Mouse (Mus musculus) intestine, postnatal 0 days (tissue): ENCODE data around the gene Sys1. TPM values are rescaled to one million over a fixed set of nuclear protein-coding genes. Genes with fewer than 3 reads are reported as not detected.

Experiments used
- ATAC-seq: fragments of 200-750 bp; cut with Nextera tagmentation; 2 replicates; pipeline ENCODE4 v1.8.0; 2017; ENCODE audit warnings: mild to moderate bottlenecking, moderate TSS enrichment, moderate library complexity
- H3K27ac ChIP-seq: fragments of 300-500 bp; sonication (generic); 2 replicates; pipeline ENCODE4 v1.5.1; 2014; ENCODE audit warnings: mild to moderate bottlenecking, low read depth, low read length, moderate library complexity
- H3K27me3 ChIP-seq: fragments of 300-500 bp; sonication (generic); replicated peaks from 2 replicates; pipeline ENCODE4 v1.6.1; 2014; ENCODE audit warnings: low read length, mixed read lengths; ENCODE audit not compliant: control insufficient read depth, insufficient read depth
- H3K36me3 ChIP-seq: fragments of 300-500 bp; sonication (generic); 2 replicates; pipeline ENCODE4 v1.6.1; 2014; ENCODE audit warnings: mild to moderate bottlenecking, moderate library complexity; ENCODE audit not compliant: control insufficient read depth, insufficient read depth
- H3K4me1 ChIP-seq: fragments of 300-500 bp; sonication (generic); replicated peaks from 2 replicates; pipeline ENCODE4 v1.6.1; 2014; ENCODE audit warnings: antibody characterized with exemption, low read length, mixed read lengths; ENCODE audit not compliant: control insufficient read depth, insufficient read depth
- H3K4me2 ChIP-seq: fragments of 300-500 bp; sonication (generic); replicated peaks from 2 replicates; pipeline ENCODE4 v1.6.1; 2014; ENCODE audit warnings: low read depth, mild to moderate bottlenecking, moderate library complexity
- H3K4me3 ChIP-seq: fragments of 300-500 bp; sonication (generic); 2 replicates; pipeline ENCODE4 v1.5.1; 2014; ENCODE audit warnings: low read depth, low read length
- H3K9ac ChIP-seq: fragments of 300-500 bp; sonication (generic); 2 replicates; pipeline ENCODE4 v1.6.1; 2014; ENCODE audit warnings: mild to moderate bottlenecking, low read depth, low read length
- H3K9me3 ChIP-seq: fragments of 300-500 bp; sonication (generic); 2 replicates; pipeline ENCODE4 v1.6.1; 2016; ENCODE audit warnings: mixed run types; ENCODE audit not compliant: control insufficient read depth
- CTCF ChIP-seq: sonication (generic); IDR thresholded peaks from 2 replicates; pipeline ENCODE4 v1.5.1; 2016; ENCODE audit warnings: low read depth, mild to moderate bottlenecking, control low read depth, antibody characterized with exemption, moderate library complexity
- WGBS: fragments of 180-500 bp; shearing (Covaris S2); extraction: QIAGEN DNeasy Blood & Tissue Kit; methylation state at CpG from one replicate; pipeline ENCODE4 v1.1.7; 2014; 5-methylcytosine and 5-hydroxymethylcytosine counted together
- polyA plus RNA-seq: library from polyadenylated mRNA; unstranded; fragments of >200 nt; fragmentation: Nextera tagmentation; extraction: Ambion mirVana; gene quantifications from 2 replicates; pipeline ENCODE4 v1.2.1, GENCODE M21; 2015

The Sys1 gene
- polyA plus RNA-seq, 1 experiment from 2014 or later: 62.3 TPM

DNA sequence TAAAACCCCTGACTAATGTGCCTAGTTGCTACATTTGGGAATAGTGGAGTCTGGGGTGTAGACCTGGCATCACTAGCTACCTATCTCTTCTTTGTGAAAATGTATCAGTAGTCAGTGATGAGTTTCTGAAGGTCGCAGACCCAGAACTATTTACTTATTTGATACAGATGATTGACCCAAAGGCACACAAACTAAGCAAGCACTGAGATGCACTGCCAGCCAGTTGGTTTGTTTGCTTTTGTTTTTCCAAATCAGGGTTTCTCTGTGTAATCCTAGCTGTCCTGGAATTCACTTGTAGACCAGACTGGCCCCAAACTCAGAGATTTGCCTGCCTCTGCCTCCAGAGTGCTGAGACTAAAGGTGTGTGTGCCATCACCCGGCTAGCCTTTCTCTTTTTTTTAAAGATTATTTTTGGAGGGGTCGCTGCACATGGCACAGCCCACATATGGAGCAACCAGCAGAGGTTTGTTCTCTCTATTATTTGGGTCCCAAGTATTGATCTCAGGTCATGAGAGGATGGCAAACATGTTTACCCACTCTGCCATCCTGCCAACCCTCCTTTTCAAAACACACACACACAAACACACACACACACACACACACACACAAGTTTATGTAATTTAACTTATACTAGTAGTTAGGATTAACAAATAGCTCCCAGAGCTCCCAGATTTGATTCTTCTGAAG, 11.2 kb upstream of the Sys1 start:
- Histone ChIP-seq H3K9ac (no peak overlapping the region), H3K4me1 (peaks cover 3% of the 10 kb centered on the region; the same call in 1 of the 2 replicates), H3K9me3 (no peaks in the 10 kb centered on the region), H3K27ac (no peak overlapping the region), H3K27me3 (no peaks in the 10 kb centered on the region), H3K4me3 (no peak overlapping the region), H3K36me3 (no peaks in the 10 kb centered on the region), H3K4me2 (no peak overlapping the region)
- WGBS: 73% methylated on average over 3 of the region's 3 CpGs
- no peak for TF ChIP-seq CTCF
- no peak for ATAC-seq

- Histone ChIP-seq H3K9ac (no peak overlapping the region), H3K27me3 (no peaks in the 10 kb centered on the region), H3K4me3 (no peak overlapping the region), H3K4me2 (no peak overlapping the region), H3K4me1 (peaks cover 3% of the 10 kb centered on the region; the same call in 1 of the 2 replicates), H3K9me3 (no peaks in the 10 kb centered on the region), H3K27ac (no peak overlapping the region), H3K36me3 (no peaks in the 10 kb centered on the region)
- no peak for ATAC-seq
- TF ChIP-seq CTCF: no peak
- WGBS: 75% methylated on average over 3 of the region's 3 CpGs
Observed at GRCm38 (mm10) chr2:164446086-164446469, 10.7 kb upstream of the Sys1 start.

DNA sequence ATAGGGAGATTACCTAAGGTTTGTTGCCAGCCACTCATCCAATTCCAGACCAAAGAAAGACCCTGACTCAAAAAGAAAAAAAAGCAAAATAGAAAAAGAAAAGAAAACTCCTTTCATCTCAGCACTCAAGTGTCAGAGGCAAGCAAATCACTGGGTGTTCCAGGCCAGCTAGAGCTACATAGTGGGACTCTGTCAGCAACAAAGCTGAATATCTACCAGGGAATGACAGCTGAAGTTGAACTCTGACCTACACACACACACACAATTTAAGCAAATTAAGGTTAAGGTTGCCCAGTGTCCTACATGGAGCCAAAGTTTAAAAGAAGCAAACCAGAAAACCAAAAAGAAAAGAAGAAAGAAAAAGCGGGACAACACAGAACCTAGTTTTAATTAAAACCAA, 8.6 kb upstream of the Sys1 start:
- no peak for ATAC-seq

DNA sequence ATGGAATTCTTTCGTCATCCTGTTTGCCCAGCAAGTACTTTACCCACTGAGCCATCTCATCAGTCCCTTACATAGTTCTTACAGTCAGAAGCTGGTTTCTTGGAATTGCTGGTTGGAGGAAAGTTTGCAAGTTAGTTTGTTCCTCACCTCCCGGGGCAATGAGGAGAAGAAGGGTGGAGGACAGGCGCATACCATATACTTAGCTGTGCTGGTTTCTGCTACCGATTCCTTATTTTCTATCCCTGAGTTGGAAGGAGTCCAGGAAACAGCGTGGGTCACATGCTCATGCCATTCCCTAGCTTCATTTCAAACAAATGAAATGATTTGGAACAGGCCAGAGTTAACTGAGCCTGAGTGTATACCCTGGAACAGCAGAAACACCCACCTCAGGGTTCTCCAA, 7.8 kb upstream of the Sys1 start:
- TF ChIP-seq CTCF: no peak
- no peaks in the 10 kb centered on the region for H3K27me3 ChIP-seq
- no peak for ATAC-seq
- H3K4me1 ChIP-seq: peaks cover 4% of the 10 kb centered on the region; the same call in 1 of the 2 replicates
- no peak overlapping the region for H3K4me2 ChIP-seq
- no peak overlapping the region for H3K27ac ChIP-seq
- no peaks in the 10 kb centered on the region for H3K36me3 ChIP-seq
- H3K9me3 ChIP-seq: no peaks in the 10 kb centered on the region
- WGBS: 46% methylated on average over 5 of the region's 5 CpGs
- H3K9ac ChIP-seq: no peak overlapping the region
- H3K4me3 ChIP-seq: no peak overlapping the region

More for the DNA sequence above, 8.6 kb upstream of the Sys1 start:
- Histone ChIP-seq H3K27me3 (no peaks in the 10 kb centered on the region), H3K9me3 (no peaks in the 10 kb centered on the region), H3K9ac (no peak overlapping the region), H3K4me1 (peaks cover 3% of the 10 kb centered on the region; the same call in 1 of the 2 replicates), H3K4me3 (no peak overlapping the region), H3K36me3 (no peaks in the 10 kb centered on the region), H3K27ac (no peak overlapping the region), H3K4me2 (no peak overlapping the region)
- TF ChIP-seq CTCF: no peak
- 92% methylated on average over 1 of the region's 1 CpGs for WGBS

- 60% methylated on average over 14 of the region's 14 CpGs for WGBS
- no peak for ATAC-seq
- Histone ChIP-seq H3K4me1 (peaks cover 4% of the 10 kb centered on the region), H3K27me3 (no peaks in the 10 kb centered on the region), H3K9ac (no peak overlapping the region), H3K4me3 (no peak overlapping the region), H3K9me3 (no peaks in the 10 kb centered on the region), H3K36me3 (no peaks in the 10 kb centered on the region), H3K4me2 (no peak overlapping the region), H3K27ac (no peak overlapping the region)
- no peak for TF ChIP-seq CTCF
Observed at GRCm38 (mm10) chr2:164449341-164450042, 7.3 kb upstream of the Sys1 start.

GRCm38 (mm10) chr2:164452000-164452676, 4.6 kb upstream of the Sys1 start:
- Histone ChIP-seq H3K4me1 (peaks cover 16% of the 10 kb centered on the region), H3K9ac (no peak overlapping the region), H3K4me2 (no peak overlapping the region), H3K36me3 (no peaks in the 10 kb centered on the region), H3K4me3 (no peak overlapping the region), H3K9me3 (no peaks in the 10 kb centered on the region), H3K27ac (no peak overlapping the region), H3K27me3 (no peaks in the 10 kb centered on the region)
- ATAC-seq: no peak
- TF ChIP-seq CTCF: 0 out of 2 replicates have a peak, but pooled peaks have one; percentile 20
- 55% methylated on average over 12 of the region's 13 CpGs for WGBS
